Mouse (Mus musculus) megakaryocyte, embryonic 14.5 days (primary cell): ENCODE data around the gene Vwa7.

ENCODE experiments used
- FLI1 ChIP-seq: IDR thresholded peaks from 2 replicates; pipeline ENCODE4 v1.6.1; 2012; ENCODE audit warnings: low read length, inconsistent platforms, mixed read lengths
- GATA1 ChIP-seq: IDR thresholded peaks from 3 replicates; pipeline ENCODE4 v1.6.1; 2012; ENCODE audit warnings: mixed read lengths, low read length, inconsistent platforms, borderline replicate concordance

DNA sequence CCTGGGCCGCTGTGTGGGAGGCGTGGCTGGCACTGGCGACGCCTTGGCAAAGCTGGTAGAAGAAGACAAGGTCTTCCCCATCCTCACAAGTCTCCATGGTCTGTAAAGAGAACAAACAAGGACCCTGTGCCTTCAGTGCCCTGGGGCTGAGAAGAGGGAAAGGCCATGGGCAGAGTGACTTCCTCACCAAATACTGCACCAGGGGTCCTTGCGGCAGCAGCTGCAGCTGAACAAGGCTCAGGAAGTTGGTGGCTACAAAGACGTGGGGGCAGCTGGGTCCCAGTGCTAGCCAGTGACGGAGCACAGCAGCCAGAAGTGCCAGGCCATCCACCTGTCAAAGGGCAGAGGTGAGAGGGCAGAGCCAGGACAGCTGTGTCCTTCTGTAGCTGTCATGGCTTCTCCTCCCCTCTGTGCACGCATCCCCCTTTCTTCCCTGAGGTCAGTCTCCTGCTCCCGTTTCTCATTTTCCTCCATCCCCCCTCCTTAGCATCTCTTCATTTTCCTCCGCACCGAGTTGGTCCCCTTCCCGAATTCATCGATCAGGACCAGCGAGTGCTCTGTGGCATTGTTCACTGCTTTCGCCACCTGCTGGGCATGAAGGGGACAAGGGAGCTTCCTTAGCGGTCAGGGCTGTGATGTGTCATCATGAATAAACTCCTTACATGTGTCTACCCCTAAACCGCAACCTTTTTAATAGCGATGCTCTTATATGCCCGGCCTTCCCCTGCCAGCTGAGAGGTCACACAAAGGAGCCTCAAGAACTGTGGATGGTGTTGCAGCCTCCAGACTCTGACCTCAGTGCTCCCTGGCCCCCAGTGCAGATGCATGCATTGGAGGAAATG lies 13.5 kb downstream of the Vwa7 start:
- no peak for TF ChIP-seq GATA1
- 0 out of 2 replicates have a peak, but pooled peaks have one; percentile 15 for TF ChIP-seq FLI1
